Mouse (Mus musculus) bone marrow macrophage, adult 2 months (primary cell): Measurements from ENCODE around the gene Enpp6.

Experiments used
- CTCF ChIP-seq: IDR thresholded peaks from 2 replicates; pipeline ENCODE4 v1.5.1; 2012; ENCODE audit warnings: low read depth, mild to moderate bottlenecking, low read length, moderate library complexity
- POLR2A ChIP-seq: IDR thresholded peaks from 2 replicates; pipeline ENCODE4 v1.6.1; 2012; ENCODE audit warnings: mild to moderate bottlenecking, low read depth, low read length, borderline replicate concordance

GRCm38 (mm10) chr8:47006785-47007184, 20.1 kb downstream of the Enpp6 start:
- TF ChIP-seq CTCF (no peak), POLR2A (no peak)
